Mouse (Mus musculus) midbrain, embryonic 16.5 days (tissue): ENCODE measurements around the gene Ccl25. TPM values are rescaled to one million over a fixed set of nuclear protein-coding genes. Genes with fewer than 3 reads are reported as not detected.

ENCODE experiments used
- ATAC-seq: fragments of 200-750 bp; cut with Nextera tagmentation; 2 replicates; pipeline ENCODE4 v1.8.0; 2017; ENCODE audit warnings: moderate TSS enrichment
- H3K27ac ChIP-seq: fragments of 300-500 bp; sonication (generic); 2 replicates; pipeline ENCODE4 v1.5.1; 2014; ENCODE audit warnings: mild to moderate bottlenecking, low read length, mixed read lengths
- H3K27me3 ChIP-seq: fragments of 300-500 bp; sonication (generic); 2 replicates; pipeline ENCODE4 v1.6.1; 2014; ENCODE audit warnings: low read depth, low read length, mixed read lengths; ENCODE audit not compliant: control insufficient read depth, insufficient read depth
- H3K36me3 ChIP-seq: fragments of 300-500 bp; sonication (generic); 2 replicates; pipeline ENCODE4 v1.6.1; 2014; ENCODE audit warnings: mild to moderate bottlenecking, low read length, moderate library complexity, mixed read lengths; ENCODE audit not compliant: control insufficient read depth, insufficient read depth
- H3K4me1 ChIP-seq: fragments of 300-500 bp; sonication (generic); 2 replicates; pipeline ENCODE4 v1.6.1; 2014; ENCODE audit warnings: mild to moderate bottlenecking, low read length, mixed read lengths; ENCODE audit not compliant: control insufficient read depth, insufficient read depth
- H3K4me2 ChIP-seq: fragments of 300-500 bp; sonication (generic); 2 replicates; pipeline ENCODE4 v1.6.1; 2014; ENCODE audit warnings: mild to moderate bottlenecking, low read length, mixed read lengths
- H3K4me3 ChIP-seq: fragments of 300-500 bp; sonication (generic); 2 replicates; pipeline ENCODE4 v1.5.1; 2014; ENCODE audit warnings: low read depth, mild to moderate bottlenecking, low read length, moderate library complexity, mixed read lengths
- H3K9ac ChIP-seq: fragments of 300-500 bp; sonication (generic); 2 replicates; pipeline ENCODE4 v1.6.1; 2014; ENCODE audit warnings: low read depth, low read length, mixed read lengths
- H3K9me3 ChIP-seq: fragments of 300-500 bp; sonication (generic); replicated peaks from 2 replicates; pipeline ENCODE4 v1.6.1; 2014; ENCODE audit warnings: mild to moderate bottlenecking, low read length, mixed read lengths; ENCODE audit not compliant: control insufficient read depth, poor library complexity, severe bottlenecking
- WGBS: fragments of 180-500 bp; shearing (Covaris S2); extraction: QIAGEN DNeasy Blood & Tissue Kit; methylation state at CpG from one replicate; pipeline ENCODE4 v1.1.7; 2014; 5-methylcytosine and 5-hydroxymethylcytosine counted together
- polyA plus RNA-seq: library from polyadenylated mRNA; unstranded; fragments of >200 nt; fragmentation: Nextera tagmentation; extraction: Ambion mirVana; gene quantifications from 2 replicates; pipeline ENCODE4 v1.2.1, GENCODE M21; 2015

Gene Ccl25
- polyA plus RNA-seq, 1 experiment from 2014 or later: 18.4 TPM

GRCm38 (mm10) chr8:4313254-4314124, 11.5 kb upstream of the Ccl25 start:
- Histone ChIP-seq H3K4me3 (no peak overlapping the region), H3K4me2 (no peak overlapping the region), H3K4me1 (no peaks in the 10 kb centered on the region), H3K36me3 (peaks cover 24% of the 10 kb centered on the region), H3K27me3 (no peaks in the 10 kb centered on the region), H3K9me3 (no peaks in the 10 kb centered on the region), H3K27ac (no peak overlapping the region), H3K9ac (no peak overlapping the region)
- WGBS: 79% methylated on average over 3 of the region's 3 CpGs
- no peak for ATAC-seq

GRCm38 (mm10) chr8:4314852-4315251, 10.2 kb upstream of the Ccl25 start:
- H3K36me3 ChIP-seq: peaks cover 15% of the 10 kb centered on the region
- no peak for ATAC-seq
- H3K9me3 ChIP-seq: no peaks in the 10 kb centered on the region
- H3K27me3 ChIP-seq: no peaks in the 10 kb centered on the region
- no peak overlapping the region for H3K27ac ChIP-seq
- no peak overlapping the region for H3K9ac ChIP-seq
- WGBS: 93% methylated on average over 3 of the region's 3 CpGs
- H3K4me3 ChIP-seq: no peak overlapping the region
- H3K4me1 ChIP-seq: peaks cover 3% of the 10 kb centered on the region; the same call in 1 of the 2 replicates
- no peak overlapping the region for H3K4me2 ChIP-seq

- H3K27ac ChIP-seq: no peak overlapping the region
- no peaks in the 10 kb centered on the region for H3K9me3 ChIP-seq
- H3K27me3 ChIP-seq: no peaks in the 10 kb centered on the region
- 93% methylated on average over 5 of the region's 5 CpGs for WGBS
- no peak overlapping the region for H3K4me2 ChIP-seq
- no peak for ATAC-seq
- H3K9ac ChIP-seq: no peak overlapping the region
- peaks cover 21% of the 10 kb centered on the region for H3K4me1 ChIP-seq
- H3K4me3 ChIP-seq: no peak overlapping the region
- no peaks in the 10 kb centered on the region for H3K36me3 ChIP-seq
Measured at GRCm38 (mm10) chr8:4318124-4318523, 6.9 kb upstream of the Ccl25 start.

GRCm38 (mm10) chr8:4318796-4319572, 6.0 kb upstream of the Ccl25 start:
- Histone ChIP-seq H3K9ac (no peak overlapping the region), H3K27me3 (no peaks in the 10 kb centered on the region), H3K4me1 (peaks cover 29% of the 10 kb centered on the region), H3K4me3 (no peak overlapping the region), H3K9me3 (no peaks in the 10 kb centered on the region), H3K27ac (no peak overlapping the region), H3K4me2 (no peak overlapping the region), H3K36me3 (no peaks in the 10 kb centered on the region)
- 97% methylated on average over 2 of the region's 2 CpGs for WGBS
- ATAC-seq: no peak

GRCm38 (mm10) chr8:4319573-4319872, 5.5 kb upstream of the Ccl25 start:
- Histone ChIP-seq H3K4me3 (no peak overlapping the region), H3K4me1 (peaks cover 29% of the 10 kb centered on the region), H3K36me3 (no peaks in the 10 kb centered on the region), H3K9ac (no peak overlapping the region), H3K27ac (no peak overlapping the region), H3K27me3 (no peaks in the 10 kb centered on the region), H3K9me3 (no peaks in the 10 kb centered on the region), H3K4me2 (no peak overlapping the region)
- no peak for ATAC-seq
- WGBS: 98% methylated on average over 11 of the region's 11 CpGs

GRCm38 (mm10) chr8:4320404-4320803, 4.6 kb upstream of the Ccl25 start:
- Histone ChIP-seq H3K36me3 (no peaks in the 10 kb centered on the region), H3K4me3 (no peak overlapping the region), H3K27me3 (no peaks in the 10 kb centered on the region), H3K27ac (no peak overlapping the region), H3K9ac (no peak overlapping the region), H3K4me1 (peaks cover 29% of the 10 kb centered on the region), H3K9me3 (no peaks in the 10 kb centered on the region), H3K4me2 (no peak overlapping the region)
- WGBS: 100% methylated on average over 1 of the region's 1 CpGs
- no peak for ATAC-seq

GRCm38 (mm10) chr8:4321031-4321430, 4.0 kb upstream of the Ccl25 start:
- H3K36me3 ChIP-seq: no peaks in the 10 kb centered on the region

GRCm38 (mm10) chr8:4322470-4322869, 2.5 kb upstream of the Ccl25 start:
- Histone ChIP-seq H3K4me3 (no peak overlapping the region), H3K27me3 (no peaks in the 10 kb centered on the region), H3K36me3 (no peaks in the 10 kb centered on the region), H3K4me2 (no peak overlapping the region), H3K9me3 (no peaks in the 10 kb centered on the region), H3K27ac (no peak overlapping the region), H3K4me1 (peaks cover 37% of the 10 kb centered on the region), H3K9ac (no peak overlapping the region)
- WGBS: 28% methylated on average over 2 of the region's 2 CpGs
- ATAC-seq: no peak

More at GRCm38 (mm10) chr8:4321031-4321430, 4.0 kb upstream of the Ccl25 start:
- ATAC-seq: no peak
- Histone ChIP-seq H3K9ac (no peak overlapping the region), H3K4me1 (peaks cover 34% of the 10 kb centered on the region), H3K9me3 (no peaks in the 10 kb centered on the region), H3K4me3 (no peak overlapping the region), H3K4me2 (no peak overlapping the region), H3K27ac (no peak overlapping the region), H3K27me3 (no peaks in the 10 kb centered on the region)
- WGBS: 82% methylated on average over 2 of the region's 2 CpGs

- H3K4me1 ChIP-seq: peaks cover 35% of the 10 kb centered on the region
- WGBS: under 1% methylated on average over 6 of the region's 6 CpGs
- H3K27ac ChIP-seq: no peak overlapping the region
- peak overlapping the region; percentile 93 for H3K4me3 ChIP-seq
- H3K4me2 ChIP-seq: peak overlapping the region; percentile 81
- H3K36me3 ChIP-seq: no peaks in the 10 kb centered on the region; the same call in 1 of the 2 replicates
- H3K27me3 ChIP-seq: no peaks in the 10 kb centered on the region
- ATAC-seq: no peak
- H3K9me3 ChIP-seq: no peaks in the 10 kb centered on the region
- peak overlapping the region; percentile 97 for H3K9ac ChIP-seq
Measured at GRCm38 (mm10) chr8:4323917-4324316, 1.1 kb upstream of the Ccl25 start.
